Mouse (Mus musculus) urinary bladder, postnatal 36 days (tissue): Measurements from ENCODE around the gene Slc22a21.
"Not testable (repeated sequence)": the region's sequence is repeated elsewhere in the genome, so short reads cannot be mapped to it uniquely, and the experiment has no call there.

Experiments
- DNase-seq, 2 experiments: peaks; one replicate each; pipeline ENCODE4 v3.0.0; 2022; ENCODE audit warnings: low spot score in 2 of 2, mixed read lengths in 1 of 2

Gene Slc22a21

DNA sequence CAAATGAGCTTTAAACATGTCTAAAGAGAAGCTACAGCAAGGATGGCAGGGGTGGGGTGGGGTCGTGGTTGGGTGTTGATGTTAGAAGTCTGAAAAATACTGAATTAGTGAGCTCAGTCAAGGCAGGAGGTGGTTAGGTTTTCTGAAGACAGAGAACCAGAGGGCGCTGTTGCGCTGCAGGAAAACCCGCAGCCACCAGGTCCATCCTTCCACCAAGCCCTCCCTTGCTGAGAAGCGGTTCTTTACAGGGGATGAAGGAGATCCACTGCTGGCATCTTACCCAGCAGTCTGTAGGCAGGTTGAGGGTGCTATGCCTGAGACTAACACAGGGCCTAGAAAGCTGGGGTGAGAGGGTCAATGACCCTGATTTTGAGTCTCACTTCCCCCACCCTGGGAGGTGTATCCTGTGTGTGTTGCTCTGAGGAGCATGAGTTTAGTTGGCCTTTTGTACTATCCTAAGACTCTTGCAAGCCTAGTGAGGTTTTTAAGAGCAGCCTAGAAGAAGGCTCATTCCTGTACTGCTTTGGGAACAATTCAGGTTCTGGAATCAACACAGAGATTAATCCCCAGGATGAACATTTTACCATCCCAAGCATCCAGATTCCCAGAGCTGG, 22.1 kb upstream of the Slc22a21 start:
- peak; percentile 28 to 67 for DNase-seq

DNA sequence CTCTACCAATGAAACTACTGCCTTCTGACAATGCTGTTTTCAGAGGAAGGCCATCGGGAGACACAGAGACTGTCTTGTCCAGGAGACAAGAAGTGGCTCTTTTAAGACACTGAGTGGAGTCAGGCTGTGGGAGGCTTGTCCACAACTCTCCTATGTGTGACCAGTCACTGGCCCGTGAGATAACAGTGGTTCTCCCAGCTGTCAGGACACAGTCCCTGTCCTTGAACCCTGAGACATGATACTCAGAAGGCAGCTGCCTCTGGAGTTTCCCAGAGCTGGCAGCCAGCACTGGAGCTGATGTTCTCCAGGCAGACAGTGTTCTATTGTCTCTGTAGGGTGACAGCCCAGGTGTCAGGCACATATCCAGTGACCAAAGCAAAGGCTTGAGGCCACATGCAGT, 17.5 kb upstream of the Slc22a21 start:
- no peak for DNase-seq

DNA sequence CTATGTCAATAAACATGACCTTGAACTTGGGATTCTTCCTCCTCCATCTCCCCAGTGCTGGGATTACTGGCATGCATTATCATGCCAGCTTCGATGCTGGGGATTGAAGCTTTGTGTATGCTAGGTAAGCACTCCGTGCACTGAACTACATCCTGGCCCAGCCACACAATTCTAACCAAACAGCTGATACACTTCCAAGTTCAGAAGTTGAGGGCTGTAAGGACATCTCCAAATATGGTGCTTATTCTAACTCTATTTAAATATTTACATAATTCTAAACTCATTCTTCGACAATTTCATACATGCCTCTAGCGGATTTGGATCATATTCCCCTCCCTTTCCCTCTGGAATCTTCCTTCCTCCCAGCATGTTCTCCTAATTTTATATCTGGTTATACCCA, 12.1 kb upstream of the Slc22a21 start:
- no peak for DNase-seq

DNA sequence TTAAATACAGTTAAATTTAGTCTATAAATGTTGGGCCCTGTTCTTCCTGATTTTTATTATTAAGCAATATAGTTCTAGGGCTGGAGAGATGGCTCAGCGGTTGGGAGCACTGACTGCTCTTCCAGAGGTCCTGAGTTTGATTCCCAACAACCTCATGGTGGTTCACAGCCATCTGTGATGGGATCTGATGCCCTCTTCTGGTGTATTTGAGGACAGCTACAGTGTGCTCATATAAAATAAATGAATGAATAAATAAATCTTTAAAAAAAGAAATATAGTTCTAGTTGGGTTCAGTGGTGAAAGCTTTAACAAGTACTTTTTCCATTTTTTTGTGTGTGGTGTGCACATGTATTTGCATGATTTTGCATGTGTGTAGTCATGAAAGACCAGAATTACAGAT, 9.1 kb upstream of the Slc22a21 start:
- DNase-seq: no peak

DNA sequence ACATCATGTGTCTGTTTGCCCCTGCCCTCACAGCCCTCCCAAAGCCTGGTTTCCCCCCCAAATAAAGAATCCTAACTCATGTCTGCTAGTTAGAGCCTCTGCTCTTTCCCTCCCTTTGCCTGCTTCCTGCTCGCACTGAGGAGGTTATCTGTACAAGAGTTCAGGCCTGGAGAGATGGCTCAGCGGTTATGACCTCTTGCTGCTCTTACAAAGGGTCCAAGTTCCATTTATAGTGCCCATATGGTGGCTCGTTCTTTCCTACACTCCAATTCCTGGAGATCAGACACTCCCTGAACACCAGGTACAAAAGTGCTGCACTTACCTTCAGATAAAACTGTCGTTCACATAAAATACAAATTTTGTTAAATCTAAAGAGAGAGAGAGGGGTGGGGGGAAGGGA, 7.9 kb upstream of the Slc22a21 start:
- DNase-seq: no peak

DNA sequence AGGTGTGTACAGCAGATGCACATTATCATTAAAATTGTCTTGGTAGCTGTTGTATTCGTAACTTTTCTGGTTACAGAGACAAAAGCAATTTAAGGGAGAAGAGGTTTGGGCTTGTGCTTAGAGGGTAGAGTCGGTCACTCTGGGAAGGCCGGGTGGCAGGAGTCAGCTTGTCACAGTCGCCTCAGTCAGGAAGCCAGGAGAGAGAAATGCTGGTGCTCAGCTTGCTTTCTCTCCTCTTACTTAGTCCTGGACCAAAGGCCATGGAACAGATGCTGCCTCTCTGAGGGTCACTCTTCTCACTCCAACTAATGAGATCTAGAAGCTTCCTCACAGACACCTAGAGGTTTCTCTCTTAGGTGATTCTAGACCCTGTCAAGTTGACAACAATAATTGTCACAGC, 1.3 kb upstream of the Slc22a21 start:
- DNase-seq: no peak

DNA sequence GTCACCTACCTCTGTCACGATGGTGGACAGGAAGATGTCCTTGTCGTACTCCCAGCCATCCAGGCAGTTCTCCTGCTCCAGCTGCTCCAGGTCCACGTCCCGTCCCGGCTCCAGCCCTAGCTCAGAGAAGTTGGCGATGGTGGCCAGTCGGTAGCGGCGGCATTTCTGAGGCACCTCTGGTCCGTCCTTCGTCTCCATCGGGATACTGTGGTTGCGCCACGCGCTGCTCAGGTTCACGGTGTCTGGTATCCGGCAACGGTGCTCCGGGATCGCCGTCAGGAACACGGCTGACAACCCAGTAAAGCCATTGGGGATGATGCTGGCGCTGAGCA, 710 bp downstream of the Slc22a21 start:
- not testable (repeated sequence) for DNase-seq

DNA sequence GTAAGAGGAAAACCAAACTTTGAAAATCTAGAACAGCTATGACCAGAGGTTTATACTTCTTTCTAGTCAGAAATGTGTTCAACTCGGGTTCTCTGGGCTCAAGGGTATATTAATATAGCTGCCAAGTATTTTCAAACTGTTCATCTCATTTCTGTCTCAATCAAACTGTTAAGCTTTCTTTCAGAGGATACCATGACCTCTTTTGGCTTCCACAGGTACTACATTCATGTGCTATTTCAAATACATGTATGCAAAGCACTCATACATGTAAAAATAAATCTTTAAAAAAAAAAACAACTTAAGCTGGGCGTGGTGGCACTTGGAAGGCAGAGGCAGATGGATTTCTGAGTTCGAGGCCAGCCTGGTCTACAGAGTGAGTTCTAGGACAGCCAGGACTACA, 2.5 kb downstream of the Slc22a21 start:
- DNase-seq: no peak

DNA sequence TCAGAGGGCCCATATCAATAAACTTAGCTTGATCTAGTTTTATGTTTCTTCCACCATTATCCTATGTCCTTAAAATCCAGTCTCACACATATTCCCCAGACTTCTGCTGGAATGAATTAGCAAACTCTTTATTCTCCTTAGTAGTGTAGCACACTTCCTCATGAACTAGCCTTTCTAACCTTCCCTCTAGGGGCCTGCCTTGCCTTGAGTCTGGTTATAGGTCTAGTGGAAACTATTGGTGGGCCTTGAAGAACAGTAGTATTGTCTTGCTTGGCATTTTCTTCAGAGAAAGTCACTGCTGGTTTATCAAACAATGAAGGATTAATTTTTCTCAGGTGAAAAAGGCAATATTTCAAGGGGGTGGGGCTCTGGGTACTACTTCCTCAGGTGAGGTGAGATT, 4.6 kb downstream of the Slc22a21 start:
- no peak for DNase-seq

DNA sequence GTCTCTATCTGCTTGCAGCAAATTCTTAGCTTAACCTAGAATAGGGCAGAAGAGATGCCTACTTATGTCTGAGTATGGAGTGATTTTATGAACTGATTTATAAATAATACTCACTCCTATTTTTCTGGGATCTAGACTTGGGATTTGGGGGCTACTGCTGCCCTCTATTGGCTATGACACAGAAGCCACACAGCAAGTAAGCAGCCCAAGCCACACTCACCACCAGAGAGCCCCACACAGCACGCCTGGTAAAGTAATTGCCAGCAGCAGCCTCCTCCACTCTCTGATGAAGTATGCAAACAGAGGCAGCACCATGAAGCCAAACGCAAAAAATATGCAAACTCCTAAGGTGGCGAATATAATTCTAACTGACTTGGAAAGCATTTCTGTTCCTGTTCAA, 21.1 kb downstream of the Slc22a21 start:
- no peak for DNase-seq

DNA sequence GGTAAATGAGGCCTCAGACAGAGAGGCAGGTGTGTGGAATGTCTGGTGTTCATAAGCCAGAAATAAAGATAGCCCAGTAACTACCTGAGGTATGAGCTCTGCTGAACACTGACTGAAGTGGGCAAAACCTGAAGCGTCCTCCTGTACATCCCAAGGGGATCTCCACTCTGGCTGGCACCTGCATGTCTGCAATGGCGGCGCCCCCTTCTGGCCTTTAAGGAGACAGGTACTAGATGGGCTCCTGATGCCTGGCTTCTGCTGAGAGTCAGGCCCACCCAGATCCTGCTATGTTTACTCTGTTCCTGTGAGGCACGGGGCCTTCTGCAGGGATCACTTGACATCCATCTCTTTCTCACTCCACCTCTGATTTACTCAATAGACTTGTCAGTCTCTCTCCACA, 22.0 kb downstream of the Slc22a21 start:
- DNase-seq: not testable (repeated sequence)

DNA sequence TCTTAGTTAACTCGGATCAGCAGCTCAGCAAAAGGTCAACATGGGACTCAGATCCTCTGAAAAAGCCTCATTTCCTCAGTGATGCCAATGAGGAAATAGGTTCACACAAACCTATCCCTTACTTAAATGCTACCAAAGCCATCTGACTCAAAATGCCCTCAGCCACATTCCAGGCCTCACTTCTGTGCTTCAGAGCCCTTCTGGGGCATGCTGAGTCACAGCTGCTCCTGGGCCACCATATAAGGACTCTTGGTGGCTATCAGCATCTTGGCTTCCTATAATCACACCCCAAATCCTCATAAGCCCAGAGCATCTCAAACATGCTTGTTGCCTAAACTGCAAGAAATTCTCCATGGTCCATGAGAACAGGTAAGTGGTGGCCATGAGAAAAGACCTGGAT, 23.5 kb downstream of the Slc22a21 start:
- no peak for DNase-seq

DNA sequence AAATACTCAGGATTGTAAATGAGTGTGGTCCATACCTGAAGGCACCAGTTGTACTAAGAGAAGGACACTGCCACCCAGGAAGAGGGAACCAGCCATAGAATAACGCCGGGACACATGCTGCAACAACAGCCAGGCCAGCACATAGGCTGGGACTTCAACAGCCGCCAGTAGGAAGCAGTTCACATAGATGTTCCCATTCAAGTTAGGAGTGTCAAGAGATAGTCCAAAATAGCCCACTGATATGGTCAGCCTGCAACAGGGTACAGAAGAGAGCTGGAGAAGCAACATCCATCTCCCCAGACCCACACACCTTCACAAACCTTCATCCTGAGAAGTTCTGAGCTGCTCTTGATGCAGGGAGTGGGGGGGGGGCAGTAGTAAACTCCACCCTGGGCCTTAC, 25.5 kb downstream of the Slc22a21 start:
- DNase-seq: no peak

DNA sequence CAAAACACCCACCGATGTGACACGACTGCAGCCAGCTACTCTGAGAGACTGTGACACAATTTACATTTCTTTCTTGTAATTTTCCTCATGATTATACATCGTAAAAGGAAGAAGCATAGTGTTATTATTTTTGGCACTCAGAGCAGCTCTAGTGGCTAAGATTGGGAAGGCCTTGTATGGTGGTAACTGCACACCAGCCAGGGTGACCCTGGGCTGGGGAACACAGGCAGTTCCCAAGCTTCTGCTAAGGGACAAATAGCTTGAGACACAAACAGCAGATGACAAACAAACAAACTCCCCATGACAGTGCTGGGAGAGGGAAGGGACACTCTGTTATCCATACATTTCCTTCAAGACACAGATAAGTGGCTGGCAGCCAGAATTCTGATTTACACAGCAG, 30.0 kb downstream of the Slc22a21 start:
- DNase-seq: not testable (repeated sequence)

DNA sequence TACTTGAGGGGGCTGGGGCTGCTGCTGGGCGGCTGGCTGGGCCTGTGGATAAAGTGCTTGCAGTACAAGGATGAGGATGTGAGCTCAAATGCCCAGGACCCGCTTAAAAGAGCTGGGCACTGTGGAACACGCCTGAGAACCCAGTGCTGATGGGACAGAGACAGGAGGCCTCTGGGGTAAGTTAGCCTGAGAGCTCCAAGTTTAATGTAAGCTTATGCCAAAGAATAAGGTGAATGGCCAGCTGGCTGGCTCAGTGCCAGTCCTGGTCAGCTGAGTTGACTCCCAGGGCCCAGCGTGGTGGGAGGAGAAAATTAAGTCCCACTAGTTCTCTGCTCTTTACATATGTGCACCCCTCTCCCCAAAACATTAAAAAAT, 48.2 kb downstream of the Slc22a21 start:
- not testable (repeated sequence) for DNase-seq

DNA sequence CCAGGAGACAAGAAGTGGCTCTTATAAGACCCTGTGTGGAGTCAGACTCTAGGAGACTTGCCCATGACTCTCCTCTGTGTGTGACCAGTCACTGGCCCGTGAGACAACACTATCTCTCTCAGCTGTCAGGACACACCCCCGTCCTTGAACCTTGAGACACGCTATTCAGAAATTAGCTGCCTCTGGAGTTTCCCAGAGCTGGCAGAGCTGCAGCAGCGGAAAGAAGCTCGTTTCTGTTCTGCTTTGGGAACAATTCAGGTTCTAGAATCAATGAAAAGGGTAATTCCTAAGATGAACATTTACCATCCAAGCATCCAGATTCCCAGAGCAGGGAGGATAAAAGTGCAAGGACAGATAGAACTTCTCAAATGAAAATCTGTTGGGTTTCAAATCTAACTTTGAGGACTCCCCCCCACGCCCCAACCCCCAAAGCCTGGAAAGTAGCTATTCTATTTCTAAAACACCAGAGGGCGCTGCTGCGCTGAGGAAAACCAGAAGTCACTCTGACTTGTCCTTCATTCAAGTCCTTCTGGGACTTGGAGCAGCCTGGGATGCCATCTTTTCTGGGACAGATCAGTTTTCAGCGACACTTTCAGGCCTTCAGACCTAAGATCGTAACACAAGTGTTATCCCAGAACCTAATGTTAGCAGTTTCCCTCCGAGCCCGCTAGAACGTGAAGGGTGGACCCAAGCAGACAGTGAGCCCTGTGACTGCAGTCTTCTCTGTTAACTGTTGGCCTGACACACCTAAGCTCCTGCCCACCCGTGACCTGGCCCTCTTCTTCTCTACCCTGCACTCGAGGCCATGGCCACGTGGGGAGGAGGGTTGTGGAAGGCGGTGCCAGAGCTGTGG, 48.8 kb downstream of the Slc22a21 start:
- DNase-seq: peak; percentile 28 to 36

DNA sequence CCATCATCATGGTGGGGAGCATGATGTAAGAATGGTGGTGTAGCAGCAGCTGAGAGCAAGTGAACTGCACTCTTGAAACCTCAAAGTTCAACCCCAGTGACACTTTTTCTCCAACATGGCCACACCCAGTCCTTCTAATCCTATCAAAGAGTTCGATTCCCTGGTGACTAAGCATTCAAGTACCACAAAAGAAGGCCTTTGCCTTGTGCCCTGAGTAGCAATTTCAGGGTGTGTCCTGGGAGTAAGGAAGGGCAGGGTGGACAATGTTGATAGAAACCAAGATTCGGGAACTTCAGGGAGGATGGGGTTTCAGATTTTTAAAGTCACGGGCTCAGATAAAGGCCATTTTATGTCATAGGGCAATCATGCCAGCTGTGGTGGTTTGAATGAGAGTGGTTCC, 50.4 kb downstream of the Slc22a21 start:
- no peak for DNase-seq

DNA sequence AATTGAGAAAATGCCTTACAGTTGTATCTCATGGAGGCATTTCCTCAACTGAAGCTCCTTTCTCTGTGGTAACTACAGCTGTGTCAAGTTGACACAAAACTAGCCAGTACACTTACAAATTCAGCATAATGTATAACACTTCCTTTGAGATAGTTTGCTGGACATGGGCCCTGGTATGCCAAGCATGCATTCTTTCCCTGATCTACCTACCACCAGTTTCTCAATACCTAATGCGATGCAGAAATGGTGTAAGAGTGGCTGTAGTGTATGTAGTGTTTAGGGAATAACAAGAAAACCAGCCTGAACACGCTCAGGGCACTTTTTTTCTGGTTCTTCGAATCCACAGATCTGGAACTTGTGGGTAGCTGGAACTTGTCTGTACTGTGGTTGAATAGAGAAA, 51.5 kb downstream of the Slc22a21 start:
- DNase-seq: no peak

DNA sequence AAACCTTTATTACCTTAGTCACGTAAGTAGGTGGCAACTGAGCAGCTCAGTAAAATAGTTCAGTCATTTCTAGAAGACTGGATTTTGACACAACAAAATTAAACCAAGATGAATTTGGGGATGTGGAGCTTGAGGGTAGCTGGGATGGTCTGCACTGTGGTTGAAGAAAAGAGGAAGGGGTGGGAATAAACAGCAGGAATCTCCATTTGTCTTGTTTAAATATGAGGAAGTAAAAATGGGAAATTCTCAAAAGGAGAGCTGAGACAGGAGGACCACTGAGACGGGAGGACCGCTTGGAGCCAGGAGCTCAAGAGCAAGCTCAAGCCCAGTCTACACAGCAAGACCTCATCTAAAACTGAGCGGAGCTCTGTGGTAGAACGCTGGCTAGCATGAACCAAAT, 53.8 kb downstream of the Slc22a21 start:
- no peak for DNase-seq

DNA sequence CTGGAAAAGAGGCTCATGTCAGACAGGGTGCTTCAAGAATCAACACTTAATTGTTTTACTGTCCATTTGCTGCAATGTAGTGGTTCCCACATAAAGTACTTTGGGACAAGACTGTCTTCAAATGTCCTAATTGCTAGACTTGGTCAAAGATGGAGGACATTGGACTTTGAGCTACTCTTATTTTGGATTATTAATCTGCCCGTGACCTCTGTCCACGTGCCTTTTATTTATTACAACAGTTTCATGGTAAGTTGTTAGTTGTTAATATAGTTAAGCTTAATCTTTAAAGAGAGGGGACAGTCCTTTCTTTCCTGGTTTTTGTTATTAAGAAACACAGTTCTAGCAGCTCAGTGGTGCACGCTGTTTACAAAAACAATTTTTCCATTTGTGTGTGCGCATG, 61.3 kb downstream of the Slc22a21 start:
- no peak for DNase-seq

DNA sequence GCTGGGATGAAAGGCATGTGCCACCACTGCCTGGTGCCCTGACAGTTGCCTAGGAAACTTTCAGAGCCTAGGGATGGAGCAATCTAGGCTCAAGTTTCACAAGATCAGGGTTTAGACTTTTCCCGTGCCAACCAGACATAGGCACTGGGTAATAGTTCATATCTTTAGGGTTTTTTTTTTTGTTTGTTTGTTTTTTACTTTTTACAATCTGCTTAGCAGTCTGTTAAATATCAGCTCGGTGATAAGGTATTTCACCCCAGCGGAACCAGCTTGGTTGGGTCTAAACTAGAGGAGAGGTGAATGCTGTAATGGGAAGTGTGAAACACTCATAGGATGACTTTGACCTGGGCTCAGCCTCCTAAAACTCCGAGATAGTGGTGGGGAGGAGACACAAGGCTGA, 69.1 kb downstream of the Slc22a21 start:
- peak; percentile 28 to 32 for DNase-seq

DNA sequence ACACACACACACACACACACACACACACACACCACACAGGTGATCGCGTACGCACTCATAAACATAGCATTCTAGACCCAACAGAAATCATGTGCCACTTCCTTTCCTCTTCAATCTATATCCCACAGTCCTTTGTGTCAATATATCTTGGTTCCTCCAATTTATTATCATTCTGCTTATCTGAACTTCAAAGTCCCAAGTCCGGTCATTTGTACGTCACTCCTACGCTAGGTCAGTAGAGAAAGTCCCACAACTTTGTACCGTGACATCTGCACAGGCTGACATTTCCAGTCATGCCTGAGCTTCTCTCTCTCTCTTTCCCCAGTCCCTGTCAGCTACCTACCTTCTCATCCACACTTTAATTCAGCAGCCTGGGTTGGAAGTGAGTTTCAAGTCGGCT, 71.4 kb downstream of the Slc22a21 start:
- no peak for DNase-seq

DNA sequence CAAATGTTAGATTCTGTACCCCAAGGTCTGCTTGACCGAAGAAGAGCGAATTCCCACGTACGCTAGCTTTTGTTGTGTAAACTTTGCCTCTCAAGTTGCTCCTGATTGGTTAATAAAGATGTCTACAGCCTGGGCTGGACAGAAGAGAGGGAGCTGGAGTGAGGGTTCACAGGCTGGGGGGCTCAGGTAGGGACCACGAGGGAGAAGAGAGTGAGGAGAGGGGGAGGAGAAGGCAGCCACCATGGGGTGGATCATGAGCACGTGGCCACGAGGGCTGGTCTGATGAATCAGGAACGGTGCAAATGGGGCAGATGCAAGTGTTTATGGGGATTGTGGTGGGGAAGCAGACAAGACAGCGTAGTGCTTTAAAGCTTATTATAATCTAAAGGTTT, 75.6 kb downstream of the Slc22a21 start:
- no peak for DNase-seq
